Mouse (Mus musculus) small intestine, adult 2 months (tissue): Measurements from ENCODE around the gene Ext2. TPM values are rescaled to one million over a fixed set of nuclear protein-coding genes. Genes with fewer than 3 reads are reported as not detected.

ENCODE experiments used
- H3K27ac ChIP-seq: fragments of 200-500 bp; 2 replicates; pipeline ENCODE4 v1.5.1; 2012; ENCODE audit warnings: low read depth, low read length, control low read depth, inconsistent platforms; ENCODE audit not compliant: insufficient read depth
- H3K27me3 ChIP-seq: fragments of 200-500 bp; 2 replicates; pipeline ENCODE4 v1.6.1; 2012; ENCODE audit warnings: mild to moderate bottlenecking, moderate library complexity, low read length, inconsistent platforms; ENCODE audit not compliant: control insufficient read depth, insufficient read depth
- H3K36me3 ChIP-seq: fragments of 200-500 bp; 2 replicates; pipeline ENCODE4 v1.6.1; 2012; ENCODE audit warnings: mild to moderate bottlenecking, low read length, control low read depth, inconsistent platforms; ENCODE audit not compliant: control insufficient read depth, insufficient read depth
- H3K4me1 ChIP-seq: fragments of 200-500 bp; 2 replicates; pipeline ENCODE4 v1.6.1; 2012; ENCODE audit warnings: low read length, inconsistent platforms, mixed read lengths; ENCODE audit not compliant: control insufficient read depth, insufficient read depth, insufficient read length
- H3K4me3 ChIP-seq: fragments of 200-500 bp; 2 replicates; pipeline ENCODE4 v1.5.1; 2012; ENCODE audit warnings: low read depth, mild to moderate bottlenecking, control low read depth, inconsistent platforms, low read length, moderate library complexity
- CTCF ChIP-seq: fragments of 200-500 bp; IDR thresholded peaks from 2 replicates; pipeline ENCODE4 v1.5.1; 2012; ENCODE audit warnings: low read depth, mild to moderate bottlenecking, control low read depth, inconsistent platforms, low read length, moderate library complexity, mixed read lengths; ENCODE audit not compliant: insufficient replicate concordance, insufficient read length; ENCODE audit errors: extremely low read depth
- POLR2A ChIP-seq: fragments of 200-500 bp; IDR thresholded peaks from 2 replicates; pipeline ENCODE4 v1.6.1; 2012; ENCODE audit warnings: low read depth, mild to moderate bottlenecking, control low read depth, inconsistent platforms, low read length, moderate library complexity
- WGBS: fragments of 180-500 bp; shearing (Covaris S2); methylation state at CpG from one replicate; pipeline ENCODE4 v1.1.7; 2018; 5-methylcytosine and 5-hydroxymethylcytosine counted together
- polyA plus RNA-seq: library from polyadenylated mRNA; depleted of rRNA; stranded (reverse); fragments of >200 nt; gene quantifications from 2 replicates; pipeline ENCODE4 v1.2.3, GENCODE M21; 2012; rRNA removed

The Ext2 gene
- polyA plus RNA-seq, 1 experiment, result 28.6 TPM

GRCm38 (mm10) chr2:93624665-93625408 lies 197.5 kb downstream of the Ext2 start:
- WGBS, result 20% methylated on average over 13 of the region's 13 CpGs
- H3K36me3 ChIP-seq, result no peaks in the 10 kb centered on the region
- H3K4me3 ChIP-seq, result no peak overlapping the region
- no peaks in the 10 kb centered on the region for H3K27me3 ChIP-seq
- no peaks in the 10 kb centered on the region for H3K4me1 ChIP-seq
- H3K27ac ChIP-seq, result no peak overlapping the region
- TF ChIP-seq POLR2A, result no peak
- no peak for TF ChIP-seq CTCF

GRCm38 (mm10) chr2:93619208-93619849 lies 203.0 kb downstream of the Ext2 start:
- H3K4me1 ChIP-seq, result no peaks in the 10 kb centered on the region
- no peak overlapping the region for H3K4me3 ChIP-seq
- no peaks in the 10 kb centered on the region for H3K36me3 ChIP-seq
- no peak for TF ChIP-seq POLR2A
- 58% methylated on average over 5 of the region's 5 CpGs for WGBS
- H3K27me3 ChIP-seq, result no peaks in the 10 kb centered on the region
- H3K27ac ChIP-seq, result no peak overlapping the region

- no peaks in the 10 kb centered on the region for H3K27me3 ChIP-seq
- WGBS, result 59% methylated on average over 19 of the region's 19 CpGs
- no peak overlapping the region for H3K4me3 ChIP-seq
- H3K36me3 ChIP-seq, result no peaks in the 10 kb centered on the region
- TF ChIP-seq CTCF (no peak), POLR2A (no peak)
- no peak overlapping the region for H3K27ac ChIP-seq
- no peaks in the 10 kb centered on the region for H3K4me1 ChIP-seq
Observed at GRCm38 (mm10) chr2:93618447-93619199, 203.7 kb downstream of the Ext2 start.

GRCm38 (mm10) chr2:93615845-93616689 lies 206.3 kb downstream of the Ext2 start:
- Histone ChIP-seq H3K27me3 (no peaks in the 10 kb centered on the region), H3K4me3 (no peak overlapping the region), H3K4me1 (peaks cover 2% of the 10 kb centered on the region; the same call in 1 of the 2 replicates), H3K36me3 (no peaks in the 10 kb centered on the region), H3K27ac (no peak overlapping the region)
- 50% methylated on average over 27 of the region's 27 CpGs for WGBS
- TF ChIP-seq CTCF (no peak), POLR2A (no peak)

- TF ChIP-seq POLR2A, result no peak
- TF ChIP-seq CTCF, result no peak
- no peak overlapping the region for H3K27ac ChIP-seq
Observed at GRCm38 (mm10) chr2:93613020-93613419, 209.3 kb downstream of the Ext2 start.

More at GRCm38 (mm10) chr2:93613020-93613419, 209.3 kb downstream of the Ext2 start:
- peaks cover 2% of the 10 kb centered on the region; the same call in 1 of the 2 replicates for H3K4me1 ChIP-seq
- no peak overlapping the region for H3K4me3 ChIP-seq
- no peaks in the 10 kb centered on the region for H3K36me3 ChIP-seq
- 36% methylated on average over 7 of the region's 7 CpGs for WGBS
- no peaks in the 10 kb centered on the region for H3K27me3 ChIP-seq

Other genes starting within 250 kb of the Ext2 start
- 0.01 TPM in 1 of 2 replicates, not detected in the other for gene Alx4, start 180.2 kb downstream of the Ext2 start, polyA plus RNA-seq
- gene Accs, start 27.4 kb upstream of the Ext2 start, polyA plus RNA-seq, result 4.6 and 6.2 TPM in 2 replicates
- gene Accsl, start 46.6 kb upstream of the Ext2 start, polyA plus RNA-seq, result not detected in 2 replicates
- gene Gm13889, start 134.6 kb upstream of the Ext2 start, polyA plus RNA-seq, result 49.5 and 51.3 TPM in 2 replicates
- 0.42 and 1.2 TPM in 2 replicates for gene Gm27027, start 173.8 kb upstream of the Ext2 start, polyA plus RNA-seq
- 19.7 and 28.2 TPM in 2 replicates for gene Alkbh3, start 188.2 kb upstream of the Ext2 start, polyA plus RNA-seq